Mouse (Mus musculus): ENCODE data around the gene Lrrk2.

DNA sequence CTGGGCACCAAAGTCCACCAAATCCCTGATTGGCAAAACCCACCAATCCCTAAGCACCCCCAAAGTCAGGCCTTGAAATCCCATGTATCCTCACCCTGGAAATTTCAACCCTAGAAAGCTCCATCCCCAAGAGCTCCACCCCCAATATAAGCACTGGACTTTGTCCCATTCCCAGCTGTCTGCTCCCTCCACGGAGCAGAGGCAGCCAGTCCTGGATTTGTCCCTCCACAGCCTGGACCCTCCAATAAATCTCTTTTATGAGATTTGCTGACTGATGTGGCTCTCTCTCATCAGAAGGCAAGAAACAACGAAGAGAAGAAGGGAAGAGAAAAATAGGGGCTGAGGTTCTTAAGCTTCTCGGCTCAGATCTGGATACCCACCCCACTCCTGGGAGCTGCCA lies 22.7 kb upstream of the Lrrk2 start:
- no peak for TF ChIP-seq CTCF (IDR thresholded peaks at IDR 0.05; ENCODE audit: low read depth)
- TF ChIP-seq EP300 (IDR thresholded peaks at IDR 0.05; ENCODE audit: low read depth) = no peak

All from liver, embryonic 14.5 days (tissue).